Mouse (Mus musculus) adipocyte (in vitro differentiated cells): Measurements from ENCODE around the gene Med12l.

Experiments used
- DNase-seq: peaks from one replicate; pipeline ENCODE4 v3.0.0-alpha.2; 2016; ENCODE audit warnings: low spot score

Gene Med12l

GRCm38 (mm10) chr3:59248031-59248430 lies 242.4 kb downstream of the Med12l start:
- no peak for DNase-seq

GRCm38 (mm10) chr3:59250454-59250853 lies 244.8 kb downstream of the Med12l start:
- no peak for DNase-seq

- no peak for DNase-seq
Observed at GRCm38 (mm10) chr3:59257740-59258664, 252.4 kb downstream of the Med12l start.

- no peak for DNase-seq
Observed at GRCm38 (mm10) chr3:59260745-59261144, 255.1 kb downstream of the Med12l start.

GRCm38 (mm10) chr3:59261709-59262472 lies 256.3 kb downstream of the Med12l start:
- DNase-seq: no peak

- no peak for DNase-seq
Observed at GRCm38 (mm10) chr3:59262704-59263103, 257.1 kb downstream of the Med12l start, which contains the start of gene P2ry12. TSS of gene P2ry12 (minus strand) at chr3:59262871.

- DNase-seq: no peak
Observed at GRCm38 (mm10) chr3:59263417-59263816, 257.8 kb downstream of the Med12l start.

GRCm38 (mm10) chr3:59263988-59264387 lies 258.4 kb downstream of the Med12l start:
- no peak for DNase-seq

GRCm38 (mm10) chr3:59270811-59271210 lies 265.2 kb downstream of the Med12l start:
- DNase-seq: peak; percentile 11

GRCm38 (mm10) chr3:59277502-59278253 lies 272.1 kb downstream of the Med12l start:
- no peak for DNase-seq

GRCm38 (mm10) chr3:59278254-59278533 lies 272.6 kb downstream of the Med12l start:
- DNase-seq: no peak

GRCm38 (mm10) chr3:59278620-59279019 lies 273.0 kb downstream of the Med12l start:
- no peak for DNase-seq

GRCm38 (mm10) chr3:59290551-59290950 lies 284.9 kb downstream of the Med12l start:
- DNase-seq: peak; percentile 66

GRCm38 (mm10) chr3:59293437-59294199 lies 288.0 kb downstream of the Med12l start:
- DNase-seq: no peak

GRCm38 (mm10) chr3:59295699-59296562 lies 290.3 kb downstream of the Med12l start:
- DNase-seq: no peak

- peak; percentile 74 for DNase-seq
Observed at GRCm38 (mm10) chr3:59296563-59297130, 291.0 kb downstream of the Med12l start.

GRCm38 (mm10) chr3:59297653-59298052 lies 292.0 kb downstream of the Med12l start:
- DNase-seq: no peak

GRCm38 (mm10) chr3:59304944-59305343 lies 299.3 kb downstream of the Med12l start:
- DNase-seq: no peak

GRCm38 (mm10) chr3:59305518-59305917 lies 299.9 kb downstream of the Med12l start:
- no peak for DNase-seq

GRCm38 (mm10) chr3:59312610-59313009 lies 307.0 kb downstream of the Med12l start:
- DNase-seq: no peak
